ENCODE assay signal across 8 mouse cellular contexts in genomic region chr4:88094062-88094767, GRCm38 (mm10). TPM values are rescaled to one million over a fixed set of nuclear protein-coding genes. Genes with fewer than 3 reads are reported as not detected.
A peak's percentile ranks its signal among the peaks of the same experiment; 100 is the strongest.
DNase-seq lines count a peak whose midpoint lies in the region; ATAC-seq lines count a peak whose summit lies in the region.

Gene Focad, plus strand, starts transcription at chr4:88094629.

- under 1% methylated on average over 32 of the region's 34 CpGs for WGBS in hindbrain, embryonic 11.5 days

- DNase-seq in Muller cell, postnatal 12 days (ENCODE audit: inconsistent ontology term), result peak; percentile 99
- DNase-seq in cerebellum, adult 9-11 months, result peak; percentile 99
- DNase-seq in frontal cortex, adult 2 months (ENCODE audit: extremely low spot score in 1 of 2, low spot score in 1 of 2), result peak; percentile 97 to 99
- peak; percentile 98 for DNase-seq in hindbrain, embryonic 11.5 days (ENCODE audit: low spot score)
- DNase-seq in layer of hippocampus, postnatal 10 days (ENCODE audit: low spot score in 2 of 2), result peak; percentile 98 to 99
- peak; percentile 99 for DNase-seq in lung, postnatal 10 days
- peak; percentile 98 for DNase-seq in ovary, postnatal 36 days (ENCODE audit: low spot score)
- peak; percentile 99 for DNase-seq in thymus, postnatal 25 days

- H3K27me3 ChIP-seq in hindbrain, embryonic 11.5 days (ENCODE audit: control insufficient read depth, insufficient read depth, low read length), result no peaks in the 10 kb centered on the region

- H3K4me2 ChIP-seq in hindbrain, embryonic 11.5 days (replicated peaks; ENCODE audit: low read depth, low read length), result peak within 1 kb of the TSS; percentile 92

- no peaks in the 10 kb centered on the region for H3K36me3 ChIP-seq in hindbrain, embryonic 11.5 days (ENCODE audit: control insufficient read depth, insufficient read depth, low read length)

- peak within 1 kb of the TSS; percentile 73 for H3K9ac ChIP-seq in hindbrain, embryonic 11.5 days (ENCODE audit: low read depth, low read length)

- peak; percentile 100 for ATAC-seq in hindbrain, embryonic 11.5 days (ENCODE audit: low FRiP score)

- H3K9me3 ChIP-seq in hindbrain, embryonic 11.5 days (ENCODE audit: control insufficient read depth, low read length), result no peaks in the 10 kb centered on the region

- H3K27ac ChIP-seq in hindbrain, embryonic 11.5 days (ENCODE audit: low read depth, low read length), result peak within 1 kb of the TSS; percentile 42; the same call in 1 of the 2 replicates

- H3K4me3 ChIP-seq in hindbrain, embryonic 11.5 days (ENCODE audit: low read depth, low read length), result peak within 1 kb of the TSS; percentile 71

- H3K4me1 ChIP-seq in hindbrain, embryonic 11.5 days (replicated peaks; ENCODE audit: control insufficient read depth, insufficient read depth, low read length), result no peaks in the 10 kb centered on the region

RNA-seq across cellular contexts. Expression of gene Focad, which starts in this region (rescaled TPM):
- 44.1 TPM in 2 replicates for polyA plus RNA-seq in frontal cortex, adult 2 months (2012; rRNA removed)
- 14.6 and 17.7 TPM in 2 replicates for polyA plus RNA-seq in hindbrain, embryonic 11.5 days (2014; fragmentation: Nextera tagmentation; extraction: Ambion mirVana)
- total RNA-seq in layer of hippocampus, postnatal 10 days (2021), result 10 to 100 TPM; 59.6 to 68.2 TPM

Comparison
In these comparisons a context has a peak if more than half of its experiments do, and no peak if none do; other contexts are left out.
1. Peak in every context shown above with its lines: DNase-seq, ATAC-seq, H3K4me3 ChIP-seq and H3K27ac ChIP-seq.